Mouse (Mus musculus) stomach, embryonic 16.5 days (tissue): ENCODE data around the gene Pax6. TPM values are rescaled to one million over a fixed set of nuclear protein-coding genes. Genes with fewer than 3 reads are reported as not detected.
A peak's percentile ranks its signal among the peaks of the same experiment; 100 is the strongest.

ENCODE experiments used
- ATAC-seq: fragments of 200-750 bp; cut with Nextera tagmentation; 2 replicates; pipeline ENCODE4 v1.8.0; 2017; ENCODE audit warnings: moderate number of reproducible peaks, moderate TSS enrichment; ENCODE audit not compliant: insufficient read depth, low FRiP score
- H3K27ac ChIP-seq: fragments of 300-500 bp; sonication (generic); 2 replicates; pipeline ENCODE4 v1.5.1; 2014; ENCODE audit warnings: low read length
- H3K27me3 ChIP-seq: fragments of 300-500 bp; sonication (generic); 2 replicates; pipeline ENCODE4 v1.6.1; 2014; ENCODE audit warnings: low read length, control low read depth, mixed read lengths; ENCODE audit not compliant: control insufficient read depth, insufficient read depth
- H3K36me3 ChIP-seq: fragments of 300-500 bp; sonication (generic); 2 replicates; pipeline ENCODE4 v1.6.1; 2014; ENCODE audit warnings: low read length; ENCODE audit not compliant: control insufficient read depth, insufficient read depth
- H3K4me1 ChIP-seq: fragments of 300-500 bp; sonication (generic); 2 replicates; pipeline ENCODE4 v1.6.1; 2014; ENCODE audit warnings: low read length, control low read depth, mixed read lengths; ENCODE audit not compliant: control insufficient read depth, insufficient read depth
- H3K4me2 ChIP-seq: fragments of 300-500 bp; sonication (generic); 2 replicates; pipeline ENCODE4 v1.6.1; 2014; ENCODE audit warnings: low read depth, low read length, mixed read lengths
- H3K4me3 ChIP-seq: fragments of 300-500 bp; sonication (generic); replicated peaks from 2 replicates; pipeline ENCODE4 v1.5.1; 2014; ENCODE audit warnings: mild to moderate bottlenecking, low read length
- H3K9ac ChIP-seq: fragments of 300-500 bp; sonication (generic); 2 replicates; pipeline ENCODE4 v1.6.1; 2014; ENCODE audit warnings: low read length
- H3K9me3 ChIP-seq: fragments of 300-500 bp; sonication (generic); replicated peaks from 2 replicates; pipeline ENCODE4 v1.6.1; 2016; ENCODE audit warnings: low read length, control low read depth; ENCODE audit not compliant: control insufficient read depth
- WGBS: fragments of 180-500 bp; shearing (Covaris S2); extraction: QIAGEN DNeasy Blood & Tissue Kit; methylation state at CpG from one replicate; pipeline ENCODE4 v1.1.7; 2014; 5-methylcytosine and 5-hydroxymethylcytosine counted together
- polyA plus RNA-seq: library from polyadenylated mRNA; unstranded; fragments of >200 nt; fragmentation: Nextera tagmentation; extraction: Ambion mirVana; gene quantifications from 2 replicates; pipeline ENCODE4 v1.2.1, GENCODE M21; 2015

The Pax6 gene
- polyA plus RNA-seq = 1.4 and 1.7 TPM in 2 replicates

DNA sequence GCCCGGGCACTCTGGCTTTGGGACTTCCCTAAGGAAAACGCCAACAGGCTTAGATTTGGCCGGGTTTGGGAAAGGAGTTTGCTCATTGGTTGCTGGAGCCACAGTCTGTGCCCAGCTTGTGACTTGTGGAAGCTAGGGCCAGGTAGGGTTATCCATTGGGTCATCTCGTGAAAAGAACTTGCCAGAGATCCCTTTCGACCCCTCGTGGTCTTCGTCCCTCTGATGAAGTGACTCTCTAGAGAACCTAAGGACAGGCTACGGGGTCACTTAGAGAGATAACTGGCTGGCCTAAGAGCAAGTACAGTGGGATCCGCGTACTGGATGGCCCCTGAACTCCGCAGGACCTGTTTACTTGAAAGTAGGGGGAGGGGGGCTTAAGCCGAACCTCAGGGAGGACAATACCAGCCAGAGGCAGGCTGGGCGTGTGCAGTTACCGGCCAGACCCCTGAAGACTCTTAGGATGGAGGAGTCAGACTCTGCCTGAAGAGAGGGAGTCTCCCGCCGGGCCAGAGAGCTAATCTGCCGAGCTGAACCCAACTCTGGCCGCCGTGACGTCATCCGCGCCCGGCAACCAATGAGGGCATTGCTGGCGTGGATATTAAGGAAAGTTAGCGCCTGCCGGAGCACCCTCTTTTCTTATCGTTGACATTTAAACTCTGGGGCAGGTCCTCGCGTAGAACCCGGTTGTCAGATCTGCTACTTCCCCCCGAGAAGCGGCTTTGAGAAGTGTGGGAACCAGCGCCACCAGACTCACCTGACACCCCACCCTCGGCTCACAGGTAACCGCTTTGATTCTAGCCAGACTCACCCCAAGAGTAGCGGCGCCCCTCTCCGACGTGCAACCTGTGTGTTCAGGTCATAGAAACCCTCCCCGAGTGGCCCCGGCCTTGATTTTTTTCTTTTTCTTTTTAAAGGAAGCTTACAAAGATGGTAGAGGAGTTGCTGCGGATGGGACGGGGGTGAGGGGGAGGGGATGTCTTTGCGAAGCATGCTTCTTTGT, at the start of gene Pax6:
TSS of gene Pax6 (plus strand) at position 630 of the 1,000 bp plus-strand sequence.
- 2% methylated on average over 44 of the region's 44 CpGs for WGBS
- Histone ChIP-seq H3K9me3 (no peaks in the 10 kb centered on the region), H3K27me3 (peaks cover 95% of the 10 kb centered on the region), H3K4me1 (peaks cover 6% of the 10 kb centered on the region; the same call in 1 of the 2 replicates), H3K9ac (no peak within 1 kb of the TSS), H3K4me2 (peak within 1 kb of the TSS; percentile 5; the same call in 1 of the 2 replicates), H3K4me3 (peak within 1 kb of the TSS; percentile 13; the same call in 1 of the 2 replicates), H3K36me3 (no peaks in the 10 kb centered on the region), H3K27ac (no peak within 1 kb of the TSS)
- no peak for ATAC-seq

DNA sequence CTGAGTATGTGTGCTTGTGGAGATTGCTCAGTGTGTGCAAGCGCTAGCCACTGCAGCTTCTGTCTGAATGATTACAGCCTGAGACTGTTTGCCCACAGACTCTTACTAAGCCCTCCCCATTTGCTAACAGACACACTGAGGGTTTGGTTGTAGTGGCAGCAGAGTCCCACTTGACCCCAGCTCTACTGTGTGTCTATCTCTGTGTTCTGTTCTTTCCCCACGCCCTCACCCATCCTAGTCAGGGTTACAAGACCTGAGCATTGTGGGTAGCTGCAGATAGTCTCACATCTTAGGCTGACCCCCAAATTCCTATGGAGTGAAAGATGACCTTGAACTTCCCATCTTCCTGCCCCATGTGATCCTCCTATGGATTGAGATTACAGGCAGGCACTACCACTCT, 19.8 kb upstream of the Pax6 start:
- no peak overlapping the region for H3K4me2 ChIP-seq

DNA sequence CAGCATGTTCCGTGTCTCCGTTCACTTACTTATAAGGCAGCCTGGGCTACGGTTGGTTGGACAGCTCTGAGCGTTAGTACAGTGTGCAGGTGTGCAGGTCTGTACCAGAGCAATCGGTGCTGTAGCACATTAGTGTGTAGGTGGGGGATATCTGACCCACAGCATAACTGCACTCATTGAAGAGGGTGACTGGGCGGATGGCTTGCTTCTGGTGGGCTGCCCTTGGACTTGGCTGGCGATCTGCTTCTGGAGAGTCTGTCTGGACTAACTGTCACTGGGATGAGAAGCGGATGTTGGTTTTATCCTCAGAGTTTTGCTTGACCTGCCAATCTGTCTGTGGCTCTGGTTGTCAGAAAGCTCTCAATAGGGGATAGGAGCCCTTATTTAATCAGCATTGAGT, 12.2 kb upstream of the Pax6 start:
- ATAC-seq = no peak
- H3K36me3 ChIP-seq = no peaks in the 10 kb centered on the region
- no peak overlapping the region for H3K4me3 ChIP-seq
- WGBS = 78% methylated on average over 8 of the region's 8 CpGs
- H3K9me3 ChIP-seq = no peaks in the 10 kb centered on the region
- no peak overlapping the region for H3K9ac ChIP-seq
- no peak overlapping the region for H3K4me2 ChIP-seq
- 0 out of 2 replicates have a peak, but pooled peaks cover 5% of the 10 kb centered on the region for H3K4me1 ChIP-seq
- peaks cover 57% of the 10 kb centered on the region for H3K27me3 ChIP-seq
- no peak overlapping the region for H3K27ac ChIP-seq

More for the DNA sequence above, 19.8 kb upstream of the Pax6 start:
- Histone ChIP-seq H3K9me3 (no peaks in the 10 kb centered on the region), H3K4me1 (no peaks in the 10 kb centered on the region), H3K9ac (no peak overlapping the region), H3K27ac (no peak overlapping the region), H3K4me3 (no peak overlapping the region), H3K27me3 (peaks cover 6% of the 10 kb centered on the region; the same call in 1 of the 2 replicates), H3K36me3 (no peaks in the 10 kb centered on the region)
- WGBS = 67% methylated on average over 2 of the region's 2 CpGs
- ATAC-seq = no peak

DNA sequence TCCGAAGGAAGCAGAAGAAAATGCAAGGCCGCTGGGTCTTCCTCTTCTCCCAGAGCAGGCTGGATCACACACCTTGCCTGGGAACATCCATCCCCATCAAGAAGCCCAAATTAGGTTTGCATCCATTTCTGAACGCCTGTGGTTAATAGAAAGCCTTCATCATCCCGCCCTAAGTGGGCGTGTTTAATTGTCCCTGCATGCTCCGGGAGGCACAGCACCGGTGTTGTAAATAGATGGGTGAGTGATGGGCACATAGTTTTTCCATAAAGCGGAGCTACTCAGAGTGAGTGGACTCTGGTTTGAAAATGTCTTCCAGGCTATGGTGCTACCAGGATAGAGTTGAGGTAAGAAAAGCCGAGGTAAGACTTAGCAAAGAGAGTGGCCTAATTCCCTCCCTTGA, 9.3 kb upstream of the Pax6 start:
- Histone ChIP-seq H3K4me2 (no peak overlapping the region), H3K36me3 (no peaks in the 10 kb centered on the region), H3K27me3 (peaks cover 81% of the 10 kb centered on the region), H3K4me3 (no peak overlapping the region), H3K9ac (no peak overlapping the region), H3K27ac (no peak overlapping the region), H3K4me1 (0 out of 2 replicates have a peak, but pooled peaks cover 5% of the 10 kb centered on the region), H3K9me3 (no peaks in the 10 kb centered on the region)
- WGBS = 8% methylated on average over 9 of the region's 9 CpGs
- ATAC-seq = no peak

DNA sequence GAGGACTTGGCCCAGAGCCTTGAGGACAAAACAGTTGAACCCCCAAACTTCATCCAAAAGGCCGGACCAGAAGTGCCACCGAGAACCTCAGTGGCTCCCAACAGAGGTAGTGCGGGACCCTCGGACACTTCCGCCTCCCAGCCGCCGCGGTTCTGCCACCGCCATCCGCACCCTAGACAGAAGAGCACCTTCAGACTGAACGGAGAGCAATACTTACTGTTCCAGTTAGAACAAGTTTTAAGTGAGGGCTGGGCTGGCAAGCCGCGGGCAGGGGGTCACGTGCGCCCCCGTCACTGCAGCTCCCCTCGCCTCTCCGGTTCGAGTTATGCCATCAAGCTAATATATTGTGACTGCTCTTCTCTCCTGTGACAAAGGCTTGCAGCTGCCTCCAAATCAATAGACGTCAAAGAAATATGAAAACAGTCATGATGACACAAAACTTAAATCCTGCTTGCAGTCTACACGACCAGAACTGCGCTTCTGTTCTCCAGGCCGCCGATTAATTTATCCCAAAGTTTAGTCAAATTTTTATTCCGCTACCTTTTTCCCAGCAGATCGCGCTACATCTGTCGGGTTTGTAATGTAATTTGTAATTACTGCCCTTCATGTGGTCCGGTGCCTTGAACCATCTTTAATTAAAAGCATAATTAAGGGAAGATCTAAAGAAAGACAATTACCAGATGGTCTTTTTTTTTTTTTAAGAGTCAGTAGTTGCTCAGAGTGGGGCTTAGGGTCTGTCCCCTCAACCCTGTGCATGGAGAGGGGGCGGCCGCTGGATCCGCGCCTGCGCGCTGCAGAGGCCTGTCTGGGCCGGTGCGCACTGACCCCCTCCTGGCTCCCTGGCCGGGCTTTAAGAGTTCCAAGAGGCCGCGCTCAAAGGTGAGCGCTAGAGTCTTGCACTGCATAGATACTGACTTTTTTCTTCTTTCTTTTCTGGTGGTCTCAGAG, 8.5 kb upstream of the Pax6 start:
- H3K36me3 ChIP-seq = no peaks in the 10 kb centered on the region
- H3K27me3 ChIP-seq = peaks cover 89% of the 10 kb centered on the region
- H3K9me3 ChIP-seq = no peaks in the 10 kb centered on the region
- no peak overlapping the region for H3K9ac ChIP-seq
- H3K4me1 ChIP-seq = 0 out of 2 replicates have a peak, but pooled peaks cover 5% of the 10 kb centered on the region
- no peak overlapping the region for H3K27ac ChIP-seq
- 0 out of 2 replicates have a peak overlapping the region, but pooled peaks have one; percentile 2 for H3K4me3 ChIP-seq
- WGBS = 1% methylated on average over 41 of the region's 41 CpGs
- H3K4me2 ChIP-seq = no peak overlapping the region
- no peak for ATAC-seq

DNA sequence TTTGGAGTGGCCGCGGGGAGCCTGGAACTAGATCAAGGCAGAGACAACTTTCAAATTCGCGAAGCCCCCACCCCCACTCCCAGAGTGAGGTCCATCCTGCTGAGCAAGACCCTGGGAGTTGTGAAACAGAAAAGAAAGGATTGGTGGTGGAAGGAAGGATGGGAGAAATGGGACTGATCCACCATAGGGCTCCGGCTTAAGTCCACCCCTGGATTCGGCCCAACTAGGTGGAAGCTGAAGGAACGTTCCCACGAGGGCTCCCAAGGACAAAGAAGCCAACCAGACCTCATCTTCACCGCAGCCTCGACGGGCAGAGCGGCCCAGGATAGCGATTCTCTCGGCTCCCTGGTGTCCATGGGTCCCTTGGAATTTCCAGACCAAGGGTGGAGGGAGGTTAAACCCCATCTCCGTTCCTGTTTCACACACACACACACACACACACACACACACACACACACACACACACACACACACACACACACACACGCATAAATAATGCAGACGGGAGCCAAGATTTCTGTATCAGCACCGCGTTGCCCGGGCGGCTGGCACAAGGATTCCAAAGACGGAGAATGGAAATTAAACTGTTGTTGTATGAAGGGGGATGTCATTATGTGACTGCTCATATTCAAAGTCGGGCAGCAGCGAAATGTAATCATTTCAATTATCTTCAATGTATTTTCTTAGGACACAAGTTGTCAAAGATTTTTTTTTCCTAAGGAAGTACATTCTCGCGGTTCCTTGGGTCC, 7.7 kb upstream of the Pax6 start:
- Histone ChIP-seq H3K36me3 (no peaks in the 10 kb centered on the region), H3K4me3 (no peak overlapping the region), H3K27ac (no peak overlapping the region), H3K4me1 (0 out of 2 replicates have a peak, but pooled peaks cover 5% of the 10 kb centered on the region), H3K4me2 (no peak overlapping the region), H3K9me3 (no peaks in the 10 kb centered on the region), H3K9ac (no peak overlapping the region), H3K27me3 (peaks cover 91% of the 10 kb centered on the region)
- under 1% methylated on average over 26 of the region's 26 CpGs for WGBS
- ATAC-seq = no peak

DNA sequence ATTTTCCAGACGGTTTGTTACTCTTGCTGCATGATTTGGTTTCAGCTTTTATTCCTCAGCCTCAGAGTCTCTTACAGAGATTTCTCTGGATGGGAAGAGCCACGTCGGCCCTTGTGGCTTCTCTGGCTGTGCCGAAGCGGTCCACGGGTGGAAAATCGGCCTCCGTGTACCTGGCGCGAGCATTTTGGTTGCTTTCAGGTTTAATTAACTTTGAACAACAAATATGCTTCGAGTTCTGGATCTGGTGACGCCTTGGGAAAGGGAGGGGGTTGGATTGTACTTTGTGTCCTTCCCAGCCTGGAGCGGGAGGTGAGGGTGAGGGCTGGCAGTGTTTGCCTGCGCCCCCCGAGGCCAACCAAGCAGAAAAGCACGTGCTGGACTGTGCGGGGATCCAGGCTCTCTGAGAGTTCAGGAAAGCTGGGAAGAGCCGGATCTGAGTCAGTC, 7.1 kb upstream of the Pax6 start:
- Histone ChIP-seq H3K4me1 (0 out of 2 replicates have a peak, but pooled peaks cover 5% of the 10 kb centered on the region), H3K36me3 (no peaks in the 10 kb centered on the region), H3K4me3 (no peak overlapping the region), H3K9ac (no peak overlapping the region), H3K9me3 (no peaks in the 10 kb centered on the region), H3K27me3 (peaks cover 93% of the 10 kb centered on the region), H3K27ac (no peak overlapping the region), H3K4me2 (no peak overlapping the region)
- no peak for ATAC-seq
- 2% methylated on average over 17 of the region's 18 CpGs for WGBS

DNA sequence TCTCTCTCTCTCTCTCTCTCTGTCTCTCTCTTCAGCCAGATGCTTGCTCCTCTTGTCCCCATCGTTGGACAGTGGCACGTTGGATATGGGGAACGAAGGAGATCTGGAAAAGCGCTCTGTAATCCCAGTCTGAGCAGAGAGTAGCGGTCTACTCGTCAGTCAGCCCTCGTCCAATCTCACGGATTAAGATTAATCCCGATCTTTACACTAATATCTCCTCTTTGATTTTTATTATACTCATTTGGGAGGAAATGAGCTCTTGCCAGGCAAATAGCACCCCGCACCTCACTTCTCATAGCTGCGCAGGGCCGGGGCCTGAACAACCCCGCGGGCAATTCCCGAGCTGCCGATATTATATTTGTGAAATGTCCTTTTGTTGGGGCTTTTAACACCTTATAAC, 6.6 kb upstream of the Pax6 start:
- Histone ChIP-seq H3K4me1 (peaks cover 5% of the 10 kb centered on the region; the same call in 1 of the 2 replicates), H3K27ac (no peak overlapping the region), H3K36me3 (no peaks in the 10 kb centered on the region), H3K9ac (no peak overlapping the region), H3K4me3 (no peak overlapping the region), H3K27me3 (peaks cover 93% of the 10 kb centered on the region), H3K9me3 (no peaks in the 10 kb centered on the region), H3K4me2 (no peak overlapping the region)
- WGBS = 6% methylated on average over 16 of the region's 16 CpGs
- no peak for ATAC-seq
